Mouse (Mus musculus) C2C12 (cell line): ENCODE data around the gene Mdk. TPM values are rescaled to one million over a fixed set of nuclear protein-coding genes. Genes with fewer than 3 reads are reported as not detected.

Source experiments
- H3K27me3 ChIP-seq: one replicate; pipeline ENCODE4 v1.6.1; 2011; ENCODE audit not compliant: control insufficient read depth, insufficient read depth, insufficient read length
- H3K36me3 ChIP-seq: one replicate; pipeline ENCODE4 v1.6.1; 2011; ENCODE audit not compliant: control insufficient read depth, insufficient read depth
- H3K4me3 ChIP-seq: one replicate; pipeline ENCODE4 v1.5.1; 2011; ENCODE audit warnings: mild to moderate bottlenecking, control low read depth; ENCODE audit not compliant: poor library complexity, insufficient read depth, severe bottlenecking
- H3K79me2 ChIP-seq: one replicate; pipeline ENCODE4 v1.6.1; 2011; ENCODE audit not compliant: control insufficient read depth, insufficient read depth
- H3K79me3 ChIP-seq: one replicate; pipeline ENCODE4 v1.6.1; 2011; ENCODE audit warnings: low read depth, control low read depth
- H3ac ChIP-seq: one replicate; pipeline ENCODE3; 2011; ENCODE audit warnings: low read depth; ENCODE audit not compliant: control insufficient read depth, insufficient read length
- CEBPB ChIP-seq: IDR thresholded peaks from one replicate; pipeline ENCODE4 v1.6.1; 2011; ENCODE audit warnings: low read depth, mild to moderate bottlenecking, control low read depth, moderate library complexity
- CTCF ChIP-seq: IDR thresholded peaks from one replicate; pipeline ENCODE4 v1.5.1; 2011; ENCODE audit not compliant: control insufficient read depth, insufficient read depth, insufficient read length
- FOSL1 ChIP-seq: IDR thresholded peaks from one replicate; pipeline ENCODE4 v1.8.0; 2011; ENCODE audit warnings: mild to moderate bottlenecking, low read length; ENCODE audit not compliant: poor library complexity, insufficient read depth, severe bottlenecking
- MAX ChIP-seq: IDR thresholded peaks from one replicate; pipeline ENCODE4 v1.6.1; 2011; ENCODE audit warnings: mild to moderate bottlenecking, control low read depth
- MYOD1 ChIP-seq: IDR thresholded peaks from one replicate; pipeline ENCODE4 v1.6.1; 2011; ENCODE audit warnings: low read depth; ENCODE audit not compliant: control insufficient read depth, insufficient read length
- MYOG ChIP-seq: IDR thresholded peaks from one replicate; pipeline ENCODE4 v1.6.1; 2011; ENCODE audit not compliant: control insufficient read depth, insufficient read length; ENCODE audit errors: extremely low read depth
- USF1 ChIP-seq: IDR thresholded peaks from one replicate; pipeline ENCODE4 v1.6.1; 2011; ENCODE audit warnings: low read depth, mild to moderate bottlenecking, control low read depth, moderate library complexity
- polyA plus RNA-seq: library from polyadenylated mRNA; unstranded; fragments of >200 nt; fragmentation: generic; extraction: Trizol; gene quantifications from one replicate; pipeline ENCODE4 v1.2.1, GENCODE M21; 2012; ENCODE audit warnings: missing spikeins

The Mdk gene
- polyA plus RNA-seq, 1 experiment: 0.33 TPM

- H3K79me2 ChIP-seq: no peaks in the 10 kb centered on the region
- no peaks in the 10 kb centered on the region for H3K36me3 ChIP-seq
- no peak overlapping the region for H3K4me3 ChIP-seq
- TF ChIP-seq MYOG (no peak), CTCF (peak; percentile 89)
- H3K79me3 ChIP-seq: no peaks in the 10 kb centered on the region
- no peak overlapping the region for H3ac ChIP-seq
- H3K27me3 ChIP-seq: peaks cover 16% of the 10 kb centered on the region
Measured at GRCm38 (mm10) chr2:91923415-91924337, 8.4 kb downstream of the Mdk start.

DNA sequence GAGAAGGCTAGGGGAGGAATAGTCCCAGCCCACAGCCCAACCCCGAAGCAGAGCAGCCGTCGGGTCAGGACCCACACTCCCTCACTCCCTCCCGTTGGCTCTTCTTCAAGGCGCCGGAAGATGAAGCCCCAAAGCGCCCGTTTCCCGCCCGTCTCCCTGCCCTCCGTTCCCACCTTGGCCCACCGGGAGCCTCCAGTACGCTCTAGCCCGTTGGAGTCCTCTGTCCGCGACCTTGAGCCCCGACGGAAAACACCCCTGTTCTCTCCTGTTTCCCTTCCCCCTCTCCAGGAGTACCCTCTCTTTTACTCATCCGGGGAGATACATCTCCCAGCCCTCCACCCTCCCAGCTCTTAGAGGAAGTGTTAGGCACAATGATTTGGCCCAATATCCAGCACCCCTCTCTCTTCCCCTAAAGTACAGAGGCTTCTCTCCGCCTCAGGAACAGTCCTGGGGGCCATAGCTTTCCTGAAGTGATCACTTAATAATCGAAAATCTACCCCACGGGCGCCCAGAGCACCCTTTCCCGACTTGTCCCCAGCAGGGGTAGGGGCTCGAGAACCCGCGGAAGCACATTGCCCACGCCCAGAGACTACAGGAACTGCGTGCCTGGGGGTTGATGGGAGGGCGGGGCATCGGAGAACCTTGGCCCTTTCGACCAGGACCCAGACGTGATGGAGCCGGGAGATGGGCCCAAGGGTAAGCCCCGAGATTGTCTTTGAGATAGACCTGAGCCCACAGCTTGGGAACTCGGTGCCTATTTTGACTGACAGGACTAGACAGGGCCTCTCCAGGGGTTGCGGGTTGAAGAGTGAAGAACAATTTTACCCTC is 9.3 kb downstream of the Mdk start:
- H3K4me3 ChIP-seq: no peak overlapping the region
- no peak for TF ChIP-seq MYOD1
- TF ChIP-seq FOSL1: no peak
- no peak for TF ChIP-seq CTCF
- TF ChIP-seq MYOG: no peak
- no peak for TF ChIP-seq MAX
- no peak for TF ChIP-seq USF1
- no peak for TF ChIP-seq CEBPB
- no peak overlapping the region for H3ac ChIP-seq
- peaks cover 16% of the 10 kb centered on the region for H3K27me3 ChIP-seq
- peaks cover 5% of the 10 kb centered on the region for H3K36me3 ChIP-seq
- no peaks in the 10 kb centered on the region for H3K79me3 ChIP-seq
- H3K79me2 ChIP-seq: no peaks in the 10 kb centered on the region

- Histone ChIP-seq H3K79me2 (no peaks in the 10 kb centered on the region), H3K79me3 (no peaks in the 10 kb centered on the region), H3K36me3 (peaks cover 5% of the 10 kb centered on the region), H3K4me3 (peak overlapping the region; percentile 18), H3ac (peak overlapping the region; percentile 2), H3K27me3 (peaks cover 16% of the 10 kb centered on the region)
- TF ChIP-seq CTCF (peak; percentile 48), MYOG (no peak), CEBPB (no peak), FOSL1 (no peak)
Measured at GRCm38 (mm10) chr2:91921790-91922570, 10.1 kb downstream of the Mdk start.

- no peak overlapping the region for H3ac ChIP-seq
- TF ChIP-seq MYOG (no peak), USF1 (no peak), MYOD1 (no peak), MAX (no peak), CTCF (no peak), CEBPB (no peak), FOSL1 (no peak)
- peaks cover 16% of the 10 kb centered on the region for H3K27me3 ChIP-seq
- H3K4me3 ChIP-seq: peak overlapping the region; percentile 18
- peaks cover 5% of the 10 kb centered on the region for H3K36me3 ChIP-seq
- H3K79me2 ChIP-seq: no peaks in the 10 kb centered on the region
- no peaks in the 10 kb centered on the region for H3K79me3 ChIP-seq
Measured at GRCm38 (mm10) chr2:91921181-91921789, 10.8 kb downstream of the Mdk start.

GRCm38 (mm10) chr2:91920130-91920529 is 12.0 kb downstream of the Mdk start:
- H3K36me3 ChIP-seq: peaks cover 10% of the 10 kb centered on the region
- H3K4me3 ChIP-seq: no peak overlapping the region
- H3K79me2 ChIP-seq: no peaks in the 10 kb centered on the region
- H3K79me3 ChIP-seq: no peaks in the 10 kb centered on the region
- TF ChIP-seq MYOD1 (no peak), USF1 (no peak)
- H3ac ChIP-seq: no peak overlapping the region
- H3K27me3 ChIP-seq: peaks cover 16% of the 10 kb centered on the region
